Mouse (Mus musculus): ENCODE measurements around the gene Itih1.

- no peak for TF ChIP-seq GATA1 (IDR thresholded peaks at IDR 0.05; ENCODE audit: borderline replicate concordance, low read length)
- no peak for TF ChIP-seq FLI1 (IDR thresholded peaks at IDR 0.05; ENCODE audit: low read length)
Observed at GRCm38 (mm10) chr14:30959031-30959430, 15.9 kb upstream of the Itih1 start.
